Mouse (Mus musculus) CD4-positive helper T cell, adult 2 months (primary cell): ENCODE measurements around the gene Dyrk3.
A peak's percentile ranks its signal among the peaks of the same experiment; 100 is the strongest.
"Not testable (repeated sequence)": the region's sequence is repeated elsewhere in the genome, so short reads cannot be mapped to it uniquely, and the experiment has no call there.

ENCODE experiments used
- DNase-seq: peaks from one replicate; pipeline ENCODE4 v3.0.0-alpha.2; 2012; ENCODE audit warnings: low read depth, missing footprints, low spot score

The Dyrk3 gene

DNA sequence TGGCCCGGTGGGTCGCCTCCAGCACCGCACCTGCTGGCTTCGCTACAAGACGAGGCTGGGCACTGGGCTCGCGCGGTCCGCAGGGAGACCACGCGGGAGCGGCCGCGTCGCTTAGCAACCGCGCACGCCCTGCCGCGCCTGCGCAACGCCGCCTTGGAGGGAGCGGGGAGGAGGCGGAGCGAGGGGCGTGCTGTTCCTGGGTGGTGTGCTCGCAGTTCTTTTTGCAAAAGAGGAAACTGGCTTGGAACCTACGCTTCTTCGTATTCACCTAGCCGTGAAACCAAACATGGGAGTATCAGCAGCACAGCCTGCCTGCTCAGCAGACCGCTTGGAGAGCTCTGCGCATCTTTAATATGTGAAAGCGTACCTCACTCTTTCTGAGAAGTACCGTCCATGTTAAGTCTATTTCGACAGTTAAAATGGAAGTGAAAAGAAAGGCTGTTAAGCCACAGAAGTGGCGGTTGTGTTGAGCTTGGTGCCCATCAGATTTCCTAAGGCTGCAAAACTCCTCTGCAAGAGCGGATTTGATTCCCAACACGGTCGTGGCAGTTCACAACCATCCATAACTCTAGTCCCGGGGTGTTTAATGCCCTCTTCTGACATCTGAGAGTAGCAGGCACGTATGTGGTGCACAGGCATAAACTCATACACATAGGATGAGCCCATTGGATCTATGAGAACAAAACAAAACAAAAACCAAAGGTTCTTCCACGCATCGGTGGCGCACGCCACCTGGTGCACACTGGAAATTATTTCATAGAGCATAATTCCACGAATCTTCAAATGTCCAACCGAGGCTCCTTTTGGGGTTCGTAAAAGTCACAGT lies at the start of gene Dyrk3:
Gene Dyrk3, minus strand, starts transcription at position 150 of the 826 bp plus-strand sequence.
- DNase-seq, result peak; percentile 92

DNA sequence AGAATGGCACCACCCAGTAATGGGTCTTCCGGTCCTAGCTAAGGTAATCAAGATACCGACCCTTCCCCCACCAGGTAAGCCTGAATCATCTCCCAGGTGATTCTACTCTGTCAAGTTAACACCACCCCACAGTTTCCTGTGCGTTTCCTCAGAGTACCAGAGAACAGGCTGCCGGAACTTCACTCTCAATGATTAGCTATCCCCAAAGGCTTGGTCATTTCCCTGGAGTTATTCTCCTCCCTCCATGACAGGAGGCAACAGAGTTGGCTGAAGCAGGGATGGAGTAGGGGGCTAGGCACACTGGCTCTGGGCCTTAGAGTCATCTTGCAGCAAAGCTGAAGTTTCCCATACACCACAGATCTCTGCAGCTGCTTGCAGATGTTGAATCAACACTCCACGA lies 49.7 kb upstream of the Dyrk3 start:
- DNase-seq, result peak; percentile 49

GRCm38 (mm10) chr1:131186995-131187394 lies 48.9 kb upstream of the Dyrk3 start:
- no peak for DNase-seq

- DNase-seq, result peak; percentile 57
Measured at GRCm38 (mm10) chr1:131185821-131186506, 47.8 kb upstream of the Dyrk3 start.

DNA sequence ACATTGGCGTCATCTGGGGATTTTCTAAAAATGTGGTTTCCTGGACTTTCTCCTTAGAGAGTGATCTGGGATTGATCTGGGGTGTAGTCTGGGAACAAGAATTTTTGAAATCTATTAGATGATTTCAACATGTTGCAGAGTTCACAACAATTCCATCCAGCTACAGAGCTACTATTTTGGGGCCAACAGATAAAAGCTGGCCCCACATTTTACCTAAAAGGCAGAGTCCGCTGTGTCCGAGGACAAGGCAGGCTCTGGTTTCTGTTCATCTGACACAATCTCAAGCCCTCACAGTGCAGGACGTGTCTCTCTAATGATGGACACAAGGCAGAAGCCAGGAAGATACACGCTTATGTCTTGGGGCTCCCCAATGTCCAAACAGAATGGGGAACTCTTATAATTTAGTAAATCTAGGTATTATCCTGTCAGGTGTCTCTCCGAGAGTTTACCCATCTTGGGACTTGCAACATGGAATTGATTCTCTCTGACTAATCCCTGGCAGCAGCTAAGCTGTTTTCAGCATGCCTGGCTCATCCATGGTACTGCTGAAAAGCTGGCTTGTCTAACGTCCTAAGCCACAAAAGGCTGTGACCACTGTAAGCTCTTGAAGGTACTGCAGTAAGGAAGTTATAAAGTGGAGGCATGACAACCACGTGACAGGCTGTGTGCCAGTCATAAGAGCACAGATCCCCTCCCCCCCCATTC lies 47.0 kb upstream of the Dyrk3 start:
- DNase-seq, result peak; percentile 28

DNA sequence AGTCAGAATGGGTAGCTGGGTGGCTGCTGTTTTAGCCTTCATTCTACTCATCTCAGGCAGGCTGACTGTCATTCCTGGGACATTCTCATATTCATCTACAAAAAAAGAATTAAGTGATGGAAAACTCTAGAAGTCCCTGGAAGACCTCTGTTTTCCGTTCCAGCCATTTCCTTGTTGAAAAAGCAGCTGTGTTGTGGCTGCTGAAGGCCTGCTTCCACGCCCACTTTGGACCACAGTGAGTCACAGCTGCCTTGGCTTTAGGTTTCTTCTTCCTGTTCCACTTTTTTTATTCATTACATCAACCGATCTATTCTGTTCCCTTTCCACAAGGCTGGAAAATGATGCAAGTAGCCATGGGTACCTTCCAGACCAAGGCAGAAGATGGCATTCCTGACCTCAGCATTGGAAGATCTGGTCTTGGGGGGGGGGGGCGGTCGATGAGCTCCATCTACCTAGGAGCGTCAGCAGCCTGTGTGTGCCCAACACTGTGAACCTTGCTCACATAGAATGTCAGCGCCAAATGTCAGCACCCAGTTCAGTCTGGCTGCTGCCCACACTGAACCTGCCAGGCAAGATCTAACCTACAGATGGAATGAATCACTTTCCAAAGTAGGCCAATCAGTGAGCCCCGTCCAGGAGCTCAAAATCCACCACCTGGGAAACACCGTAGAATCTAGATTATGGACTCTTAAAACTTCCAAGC lies 46.3 kb upstream of the Dyrk3 start:
- DNase-seq, result peak; percentile 83

DNA sequence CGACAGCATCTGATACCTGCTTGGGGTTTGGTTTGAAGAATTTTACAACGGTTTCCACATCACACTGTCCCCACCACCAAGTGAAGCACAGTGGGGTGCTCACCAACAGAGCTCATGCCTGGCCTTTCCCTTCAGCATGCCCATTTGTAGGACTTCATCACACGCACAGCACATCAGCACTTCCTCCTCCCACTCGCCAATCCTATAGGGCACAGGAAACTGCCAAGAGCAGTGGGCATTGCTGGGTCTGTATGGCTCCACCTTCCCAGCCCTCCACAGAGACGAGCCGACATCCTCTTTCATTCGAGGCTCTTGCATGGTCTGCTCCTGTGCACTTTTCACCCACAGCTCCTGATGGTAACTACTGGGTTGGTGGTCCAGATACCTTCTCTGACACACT lies 45.1 kb upstream of the Dyrk3 start:
- peak; percentile 50 for DNase-seq

- DNase-seq, result peak; percentile 88
Measured at GRCm38 (mm10) chr1:131181642-131182527, 43.7 kb upstream of the Dyrk3 start.

DNA sequence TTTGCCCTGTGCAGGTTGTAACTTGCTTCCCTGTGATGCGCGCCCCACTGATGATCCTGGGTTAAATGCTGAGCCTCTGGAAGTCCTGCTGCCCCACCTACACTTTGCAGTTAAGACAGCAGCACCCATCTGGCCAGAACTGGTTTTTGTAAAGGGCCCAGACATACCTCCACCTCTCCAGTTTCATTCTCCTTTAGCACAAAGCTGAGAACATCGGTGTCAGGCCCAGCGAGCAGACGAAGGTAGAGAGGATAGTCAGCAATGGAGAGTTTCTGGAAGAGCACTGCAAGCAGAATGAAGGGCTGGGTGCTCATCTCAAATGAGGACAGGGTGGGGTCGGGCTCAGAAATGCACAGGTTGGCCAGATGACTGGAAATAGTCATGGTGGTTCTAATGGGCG lies 42.2 kb upstream of the Dyrk3 start:
- no peak for DNase-seq

DNA sequence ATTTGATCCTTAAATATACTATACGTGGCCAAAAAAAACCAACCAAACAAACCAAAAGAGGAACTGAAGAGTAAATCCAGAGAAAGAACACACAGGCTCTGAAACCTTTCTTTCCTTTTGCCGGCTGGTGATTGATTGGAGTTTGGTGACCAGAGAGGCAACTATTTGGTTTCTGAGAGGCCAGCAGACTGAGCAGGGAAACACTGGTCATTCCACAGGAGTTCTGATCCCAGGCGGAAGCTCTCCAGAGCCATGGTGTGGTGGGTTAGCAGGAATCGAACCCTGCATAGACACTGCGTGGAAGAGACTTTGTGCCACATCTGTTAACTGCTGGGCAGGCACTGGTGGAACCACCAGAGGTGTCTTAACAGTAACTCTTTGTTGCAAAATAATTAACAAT lies 39.9 kb upstream of the Dyrk3 start:
- DNase-seq, result no peak

- DNase-seq, result no peak
Measured at GRCm38 (mm10) chr1:131177249-131177648, 39.1 kb upstream of the Dyrk3 start.

- DNase-seq, result no peak
Measured at GRCm38 (mm10) chr1:131175819-131176218, 37.7 kb upstream of the Dyrk3 start.

DNA sequence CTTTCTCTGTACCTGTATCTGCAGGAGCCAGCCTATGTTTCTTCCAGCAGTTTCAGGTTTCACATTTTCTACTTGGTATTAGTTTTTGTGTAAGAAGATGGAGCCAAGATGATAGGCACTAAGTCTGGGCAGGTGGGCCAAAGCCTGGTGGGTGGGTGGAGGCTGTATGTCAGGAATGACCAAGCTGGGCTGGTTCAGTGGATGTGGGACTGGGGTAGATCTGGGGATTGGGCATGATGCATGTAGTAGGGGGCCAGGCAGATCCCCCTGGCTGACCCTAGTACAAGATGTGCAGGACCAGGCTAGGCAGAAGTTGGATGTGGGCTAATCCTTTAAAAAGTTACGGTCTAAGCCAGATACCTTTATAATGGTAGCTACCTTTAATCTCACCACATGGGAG lies 37.0 kb upstream of the Dyrk3 start:
- DNase-seq, result no peak

GRCm38 (mm10) chr1:131174299-131174861 lies 36.2 kb upstream of the Dyrk3 start:
- no peak for DNase-seq

- DNase-seq, result no peak
Measured at GRCm38 (mm10) chr1:131173809-131174208, 35.7 kb upstream of the Dyrk3 start.

- DNase-seq, result no peak
Measured at GRCm38 (mm10) chr1:131173001-131173400, 34.9 kb upstream of the Dyrk3 start.

DNA sequence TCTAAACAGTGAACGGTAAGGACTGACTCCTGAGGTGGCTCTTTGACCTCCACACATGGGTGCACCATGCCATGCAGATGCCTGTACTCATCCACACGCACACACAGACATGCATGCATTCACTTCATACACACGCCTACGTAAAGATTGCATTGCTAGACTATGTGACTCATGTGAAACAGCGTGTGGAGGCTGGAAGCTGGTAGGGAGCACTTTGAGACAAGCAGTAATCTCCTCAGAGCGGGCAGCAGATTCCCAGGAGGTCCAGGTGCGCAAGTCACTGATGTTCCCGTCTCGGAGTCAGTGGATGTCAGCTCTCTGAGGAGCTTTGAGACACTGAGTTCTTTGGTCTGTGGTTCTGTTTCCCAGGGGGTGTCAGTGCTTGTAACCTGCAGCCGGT lies 29.5 kb upstream of the Dyrk3 start:
- DNase-seq, result no peak

- no peak for DNase-seq
Measured at GRCm38 (mm10) chr1:131164427-131164826, 26.3 kb upstream of the Dyrk3 start.

GRCm38 (mm10) chr1:131161091-131161490 lies 23.0 kb upstream of the Dyrk3 start:
- DNase-seq, result no peak

DNA sequence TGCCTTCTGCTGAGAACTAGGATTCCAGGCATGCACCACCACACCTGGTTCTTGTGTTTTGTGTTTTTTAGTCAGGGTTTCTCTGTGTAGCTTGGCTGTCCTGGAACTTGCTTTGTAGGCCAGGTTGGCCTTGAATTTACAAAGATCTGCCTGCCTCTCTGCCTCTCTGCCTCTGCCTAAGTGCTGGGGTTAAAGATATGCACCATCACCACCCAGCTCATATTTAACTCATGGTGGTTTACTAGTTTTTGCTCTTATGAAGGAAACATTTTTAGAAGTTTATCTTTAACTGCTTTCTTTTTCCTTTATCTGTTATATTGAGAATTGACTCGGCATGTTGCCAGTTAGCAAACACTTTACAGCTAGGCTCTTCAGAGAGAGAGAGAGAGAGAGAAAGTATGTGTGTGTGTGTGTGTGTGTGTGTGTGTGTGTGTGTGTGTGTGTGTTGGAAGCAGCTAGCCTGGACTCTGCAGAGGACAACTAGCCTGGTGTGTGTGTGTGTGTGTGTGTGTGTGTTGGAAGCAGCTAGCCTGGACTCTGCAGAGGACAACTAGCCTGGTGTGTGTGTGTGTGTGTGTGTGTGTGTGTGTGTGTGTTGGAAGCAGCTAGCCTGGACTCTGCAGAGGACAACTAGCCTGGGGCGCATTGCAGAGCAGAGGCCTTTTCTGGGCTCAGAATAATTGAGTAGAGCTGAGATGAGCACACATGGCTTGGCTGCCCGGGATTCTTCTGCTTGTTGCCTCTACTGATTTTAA lies 21.6 kb upstream of the Dyrk3 start:
- not testable (repeated sequence) for DNase-seq
